Mouse (Mus musculus): ENCODE data around the gene Atp8b5. TPM values are rescaled to one million over a fixed set of nuclear protein-coding genes. Genes with fewer than 3 reads are reported as not detected.

The Atp8b5 gene
- polyA plus RNA-seq, 1 experiment, result not detected

- WGBS, result 92% methylated on average over 5 of the region's 5 CpGs
- Histone ChIP-seq H3K4me1 (ENCODE audit: control insufficient read depth, insufficient read depth, low read length) (no peaks in the 10 kb centered on the region), H3K27ac (ENCODE audit: insufficient read depth, low read depth, low read length) (no peak overlapping the region), H3K4me3 (ENCODE audit: insufficient read depth, low read depth, low read length) (no peak overlapping the region)
- TF ChIP-seq POLR2A (IDR thresholded peaks at IDR 0.05; ENCODE audit: insufficient read depth, low read depth, low read length), result no peak
- TF ChIP-seq CTCF (IDR thresholded peaks at IDR 0.05; ENCODE audit: insufficient read depth, low read depth, low read length), result no peak
These were observed 100.3 kb downstream of the Atp8b5 start for GRCm38 (mm10) chr4:43367295-43367694.

- WGBS, result 93% methylated on average over 9 of the region's 9 CpGs
- no peaks in the 10 kb centered on the region for H3K4me1 ChIP-seq (ENCODE audit: control insufficient read depth, insufficient read depth, low read length)
- no peak for TF ChIP-seq CTCF (IDR thresholded peaks at IDR 0.05; ENCODE audit: insufficient read depth, low read depth, low read length)
- no peak for TF ChIP-seq POLR2A (IDR thresholded peaks at IDR 0.05; ENCODE audit: insufficient read depth, low read depth, low read length)
- H3K4me3 ChIP-seq (ENCODE audit: insufficient read depth, low read depth, low read length), result no peak overlapping the region
- H3K27ac ChIP-seq (ENCODE audit: insufficient read depth, low read depth, low read length), result no peak overlapping the region
These were observed 100.8 kb downstream of the Atp8b5 start for GRCm38 (mm10) chr4:43367787-43368186.

- Histone ChIP-seq H3K4me1 (ENCODE audit: control insufficient read depth, insufficient read depth, low read length) (no peaks in the 10 kb centered on the region), H3K4me3 (ENCODE audit: insufficient read depth, low read depth, low read length) (no peak overlapping the region), H3K27ac (ENCODE audit: insufficient read depth, low read depth, low read length) (no peak overlapping the region)
- 80% methylated on average over 11 of the region's 11 CpGs for WGBS
- TF ChIP-seq CTCF (IDR thresholded peaks at IDR 0.05; ENCODE audit: insufficient read depth, low read depth, low read length) (no peak), POLR2A (IDR thresholded peaks at IDR 0.05; ENCODE audit: insufficient read depth, low read depth, low read length) (no peak)
These were observed 104.4 kb downstream of the Atp8b5 start for GRCm38 (mm10) chr4:43371406-43371805.

GRCm38 (mm10) chr4:43372155-43372554 lies 105.2 kb downstream of the Atp8b5 start:
- Histone ChIP-seq H3K27ac (ENCODE audit: insufficient read depth, low read depth, low read length) (no peak overlapping the region), H3K4me3 (ENCODE audit: insufficient read depth, low read depth, low read length) (no peak overlapping the region), H3K4me1 (ENCODE audit: control insufficient read depth, insufficient read depth, low read length) (no peaks in the 10 kb centered on the region)
- WGBS, result 84% methylated on average over 4 of the region's 4 CpGs
- TF ChIP-seq POLR2A (IDR thresholded peaks at IDR 0.05; ENCODE audit: insufficient read depth, low read depth, low read length) (no peak), CTCF (IDR thresholded peaks at IDR 0.05; ENCODE audit: insufficient read depth, low read depth, low read length) (no peak)

GRCm38 (mm10) chr4:43374266-43374665 lies 107.3 kb downstream of the Atp8b5 start:
- no peaks in the 10 kb centered on the region for H3K4me1 ChIP-seq (ENCODE audit: control insufficient read depth, insufficient read depth, low read length)
- no peak overlapping the region for H3K27ac ChIP-seq (ENCODE audit: insufficient read depth, low read depth, low read length)
- no peak for TF ChIP-seq POLR2A (IDR thresholded peaks at IDR 0.05; ENCODE audit: insufficient read depth, low read depth, low read length)
- TF ChIP-seq CTCF (IDR thresholded peaks at IDR 0.05; ENCODE audit: insufficient read depth, low read depth, low read length), result no peak
- no peak overlapping the region for H3K4me3 ChIP-seq (ENCODE audit: insufficient read depth, low read depth, low read length)
- WGBS, result 86% methylated on average over 4 of the region's 4 CpGs

- H3K4me1 ChIP-seq (ENCODE audit: control insufficient read depth, insufficient read depth, low read length), result peaks cover 9% of the 10 kb centered on the region
- no peak for TF ChIP-seq POLR2A (IDR thresholded peaks at IDR 0.05; ENCODE audit: insufficient read depth, low read depth, low read length)
- no peak for TF ChIP-seq CTCF (IDR thresholded peaks at IDR 0.05; ENCODE audit: insufficient read depth, low read depth, low read length)
- 96% methylated on average over 6 of the region's 6 CpGs for WGBS
- no peak overlapping the region for H3K27ac ChIP-seq (ENCODE audit: insufficient read depth, low read depth, low read length)
- H3K4me3 ChIP-seq (ENCODE audit: insufficient read depth, low read depth, low read length), result no peak overlapping the region
These were observed 112.6 kb downstream of the Atp8b5 start for GRCm38 (mm10) chr4:43379601-43380000.

- Histone ChIP-seq H3K4me1 (ENCODE audit: control insufficient read depth, insufficient read depth, low read length) (peaks cover 10% of the 10 kb centered on the region), H3K27ac (ENCODE audit: insufficient read depth, low read depth, low read length) (no peak overlapping the region), H3K4me3 (ENCODE audit: insufficient read depth, low read depth, low read length) (peak overlapping the region; percentile 99)
- WGBS, result 36% methylated on average over 10 of the region's 10 CpGs
- TF ChIP-seq CTCF (IDR thresholded peaks at IDR 0.05; ENCODE audit: insufficient read depth, low read depth, low read length) (no peak), POLR2A (IDR thresholded peaks at IDR 0.05; ENCODE audit: insufficient read depth, low read depth, low read length) (no peak)
These were observed 114.0 kb downstream of the Atp8b5 start for GRCm38 (mm10) chr4:43380951-43381350.

- peak within 1 kb of the TSS; percentile 99 for H3K4me3 ChIP-seq (ENCODE audit: insufficient read depth, low read depth, low read length)
- WGBS, result under 1% methylated on average over 63 of the region's 63 CpGs
- TF ChIP-seq CTCF (IDR thresholded peaks at IDR 0.05; ENCODE audit: insufficient read depth, low read depth, low read length), result no peak
- TF ChIP-seq POLR2A (IDR thresholded peaks at IDR 0.05; ENCODE audit: insufficient read depth, low read depth, low read length), result peak; percentile 77
- H3K4me1 ChIP-seq (ENCODE audit: control insufficient read depth, insufficient read depth, low read length), result peaks cover 10% of the 10 kb centered on the region
- peak within 1 kb of the TSS; percentile 86 for H3K27ac ChIP-seq (ENCODE audit: insufficient read depth, low read depth, low read length)
These were observed 114.6 kb downstream of the Atp8b5 start, which contains the start of gene Rusc2 for GRCm38 (mm10) chr4:43381408-43382154. TSS of gene Rusc2 (plus strand) at chr4:43381979.

- H3K27ac ChIP-seq (ENCODE audit: insufficient read depth, low read depth, low read length), result peak overlapping the region; percentile 86
- peak overlapping the region; percentile 99 for H3K4me3 ChIP-seq (ENCODE audit: insufficient read depth, low read depth, low read length)
- TF ChIP-seq POLR2A (IDR thresholded peaks at IDR 0.05; ENCODE audit: insufficient read depth, low read depth, low read length) (no peak; the same call in 1 of the 2 replicates), CTCF (IDR thresholded peaks at IDR 0.05; ENCODE audit: insufficient read depth, low read depth, low read length) (no peak)
- 2% methylated on average over 32 of the region's 33 CpGs for WGBS
- peaks cover 10% of the 10 kb centered on the region for H3K4me1 ChIP-seq (ENCODE audit: control insufficient read depth, insufficient read depth, low read length)
These were observed 115.4 kb downstream of the Atp8b5 start for GRCm38 (mm10) chr4:43382155-43383020.
